Mouse (Mus musculus) megakaryocyte-erythroid progenitor cell, adult 5 weeks (primary cell): ENCODE results near the gene Rps17. TPM values are rescaled to one million over a fixed set of nuclear protein-coding genes. Genes with fewer than 3 reads are reported as not detected.

ENCODE experiments used
- polyA plus RNA-seq: library from polyadenylated mRNA; stranded (reverse); fragments of >175 nt; gene quantifications from 2 replicates; pipeline ENCODE4 v1.2.3, GENCODE M21; 2012

Rps17 gene
- 270 and 323 TPM in 2 replicates for polyA plus RNA-seq

DNA sequence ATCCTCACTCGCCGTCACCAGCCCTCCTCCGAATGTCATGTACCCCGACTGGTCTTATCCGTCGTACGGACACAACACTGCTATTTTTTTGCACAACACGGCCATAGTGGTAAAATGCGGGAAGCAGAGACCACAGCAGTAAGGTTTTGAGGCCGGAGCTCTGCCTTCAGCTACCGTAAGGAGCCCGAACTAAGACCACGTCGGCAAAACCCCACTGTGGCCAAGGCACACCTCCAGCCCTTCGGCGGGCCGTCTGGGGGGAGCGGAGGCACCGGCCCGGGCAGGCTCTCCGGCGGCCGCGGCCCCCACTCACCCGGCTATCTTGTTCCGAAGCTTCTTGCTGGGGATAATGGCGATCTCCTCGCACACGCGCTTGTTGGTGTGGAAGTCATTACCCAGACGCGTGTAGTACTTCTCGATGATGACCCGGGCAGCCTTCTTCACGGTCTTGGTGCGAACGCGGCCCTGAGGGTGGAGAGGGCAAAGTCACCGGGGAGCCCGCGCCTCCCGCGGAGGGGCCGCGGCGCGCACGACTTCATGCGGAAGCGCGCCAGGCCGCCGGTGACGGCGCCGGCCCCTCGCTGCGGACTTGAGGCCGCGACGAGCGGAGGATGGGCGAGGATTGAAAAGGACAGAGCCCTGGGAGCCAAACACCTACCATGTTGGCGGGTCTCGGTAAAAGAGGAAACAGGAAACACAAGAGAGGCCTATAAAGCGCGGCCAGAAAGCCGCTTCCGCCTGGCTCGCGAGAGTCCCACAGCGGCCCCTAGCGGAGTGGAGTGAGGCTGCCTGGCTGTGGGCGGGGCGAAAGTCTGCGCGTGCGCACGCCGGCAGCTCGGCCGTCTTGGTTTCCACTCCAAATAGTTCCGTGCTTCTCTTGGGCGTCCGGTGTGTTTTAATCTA, at the start of gene Rps17:
Gene Rps17 (minus strand): TSS at position 711 of the 903 bp plus-strand sequence.

Other genes with a start within 250 kb of the Rps17 start
- gene Slc28a1, start 230.5 kb downstream of the Rps17 start, polyA plus RNA-seq: not detected in 2 replicates
- 1.4 and 1.9 TPM in 2 replicates for gene Pde8a, start 131.7 kb downstream of the Rps17 start, polyA plus RNA-seq
- gene Cpeb1, start 110.2 kb upstream of the Rps17 start, polyA plus RNA-seq: not detected in 2 replicates
- not detected in 2 replicates for gene Ap3b2, start 148.7 kb upstream of the Rps17 start, polyA plus RNA-seq
- gene BC048679, start 153.0 kb upstream of the Rps17 start, polyA plus RNA-seq: not detected in 2 replicates
- gene Fsd2, start 221.7 kb upstream of the Rps17 start, polyA plus RNA-seq: 0.05 TPM in 1 of 2 replicates, not detected in the other
- gene Whamm, start 226.0 kb upstream of the Rps17 start, polyA plus RNA-seq: 22.5 and 30.6 TPM in 2 replicates